Mouse (Mus musculus) yolk sac, embryonic 10.5 days (tissue): ENCODE measurements around the gene Stac.

Experiments used
- DNase-seq: peaks from one replicate; pipeline ENCODE4 v3.0.0-alpha.2; 2017; ENCODE audit warnings: low spot score

Gene Stac

DNA sequence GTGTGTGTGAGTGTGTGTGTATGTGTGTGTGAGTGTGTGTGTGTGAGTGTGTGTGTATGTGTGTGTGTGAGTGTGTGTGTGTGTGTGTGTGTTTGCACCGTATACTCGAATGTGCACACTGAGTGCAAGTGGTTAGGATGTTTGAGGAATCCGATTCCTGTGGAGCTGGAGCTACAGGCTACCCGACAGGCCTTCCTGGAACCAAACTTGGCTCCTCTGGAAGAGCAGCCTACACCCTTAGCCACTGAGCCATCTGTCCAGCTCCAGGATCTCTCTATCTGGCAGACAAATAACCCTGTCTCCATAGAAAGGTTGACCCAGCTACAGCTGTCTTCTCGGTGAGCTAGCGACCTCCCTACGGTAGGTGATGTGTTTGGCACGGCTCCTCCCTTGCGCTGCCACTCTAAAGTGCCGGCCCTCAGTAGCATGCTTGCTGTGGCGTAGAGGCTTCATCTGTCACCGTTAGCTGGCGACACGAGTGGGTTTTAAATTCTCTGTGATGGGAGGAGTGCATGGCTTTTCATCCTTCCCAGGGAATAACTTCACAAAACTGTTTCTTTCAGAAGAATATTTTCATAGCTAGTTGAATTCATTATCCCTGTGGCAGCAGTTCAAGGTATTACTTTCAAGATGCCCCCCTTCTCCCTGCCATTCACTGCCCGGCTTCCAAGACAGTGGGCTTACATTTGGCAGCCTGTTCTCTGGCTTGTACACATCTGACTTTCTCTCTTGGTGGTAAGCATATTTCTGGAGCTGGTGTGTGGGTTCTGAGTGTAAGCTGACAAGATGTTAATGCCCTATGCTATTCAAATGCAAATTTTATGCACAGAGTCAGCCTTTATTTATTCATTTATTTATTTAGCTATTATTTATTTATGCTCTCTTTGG lies 175.3 kb downstream of the Stac start:
- no peak for DNase-seq
